Mouse (Mus musculus): ENCODE data around the gene Soga1. TPM values are rescaled to one million over a fixed set of nuclear protein-coding genes. Genes with fewer than 3 reads are reported as not detected.

The Soga1 gene
- polyA plus RNA-seq, 1 experiment from 2014 or later = 5.3 TPM

DNA sequence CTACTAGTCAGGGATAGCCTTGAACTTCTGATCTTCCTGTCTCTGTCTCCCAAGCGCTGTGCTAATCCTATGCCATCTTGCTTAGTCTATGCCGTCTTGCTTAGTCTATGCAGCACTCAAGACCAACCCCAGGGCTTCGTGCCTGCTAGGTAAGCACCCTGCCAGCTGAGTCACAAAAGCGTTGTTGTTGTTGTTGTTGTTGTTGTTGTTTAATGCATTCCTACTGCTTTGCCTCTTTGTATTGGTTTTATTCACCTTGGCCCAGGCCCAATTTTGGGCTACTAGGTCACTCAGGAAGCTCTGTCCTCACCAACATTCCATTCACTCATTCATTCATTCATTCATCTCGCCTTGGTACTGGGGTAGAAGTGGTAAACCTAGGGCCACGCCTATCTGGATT is 23.3 kb downstream of the Soga1 start:
- no peak overlapping the region for H3K27ac ChIP-seq (ENCODE audit: low read depth, low read length)
- WGBS = 84% methylated on average over 6 of the region's 6 CpGs
- ATAC-seq (replicated peaks; ENCODE audit: low FRiP score) (no peak), DNase-seq (ENCODE audit: low spot score) (no peak)
- H3K36me3 ChIP-seq (ENCODE audit: control insufficient read depth, insufficient read depth, low read length) = peaks cover 15% of the 10 kb centered on the region; the same call in 1 of the 2 replicates
- H3K9ac ChIP-seq (ENCODE audit: low read depth, low read length) = no peak overlapping the region
- no peaks in the 10 kb centered on the region for H3K27me3 ChIP-seq (replicated peaks; ENCODE audit: control insufficient read depth, insufficient read depth, low read length)
- H3K9me3 ChIP-seq (ENCODE audit: control insufficient read depth, low read length) = no peaks in the 10 kb centered on the region
- H3K4me1 ChIP-seq (replicated peaks; ENCODE audit: control insufficient read depth, insufficient read depth, low read length) = peaks cover 11% of the 10 kb centered on the region
- H3K4me3 ChIP-seq (ENCODE audit: low read depth, low read length) = no peak overlapping the region
- H3K4me2 ChIP-seq = no peak overlapping the region

DNA sequence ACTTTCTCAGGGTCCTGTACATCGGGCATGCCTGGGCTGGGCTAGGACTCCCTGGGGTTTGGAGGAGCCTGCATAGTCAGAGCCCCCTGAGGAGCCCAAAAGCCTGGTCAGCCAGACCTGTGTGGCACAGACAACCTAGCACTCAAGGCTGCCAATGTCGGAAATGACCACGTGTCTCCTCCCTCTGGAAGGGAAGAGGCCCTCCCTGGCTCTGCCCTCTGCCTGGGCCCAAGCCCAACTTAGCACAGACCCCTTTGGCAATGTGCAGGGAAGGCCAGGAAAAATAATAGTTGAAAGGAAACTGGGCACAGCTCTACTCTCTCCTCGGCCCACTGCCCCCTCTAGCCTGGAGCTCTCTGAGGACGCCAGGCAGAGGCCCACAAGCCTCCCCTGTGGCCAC is 24.2 kb downstream of the Soga1 start:
- Histone ChIP-seq H3K27me3 (replicated peaks; ENCODE audit: control insufficient read depth, insufficient read depth, low read length) (no peaks in the 10 kb centered on the region), H3K9ac (ENCODE audit: low read depth, low read length) (no peak overlapping the region), H3K4me3 (ENCODE audit: low read depth, low read length) (no peak overlapping the region), H3K9me3 (ENCODE audit: control insufficient read depth, low read length) (no peaks in the 10 kb centered on the region), H3K27ac (ENCODE audit: low read depth, low read length) (peak overlapping the region; percentile 11; the same call in 1 of the 2 replicates), H3K36me3 (ENCODE audit: control insufficient read depth, insufficient read depth, low read length) (peaks cover 12% of the 10 kb centered on the region; the same call in 1 of the 2 replicates), H3K4me2 (no peak overlapping the region), H3K4me1 (replicated peaks; ENCODE audit: control insufficient read depth, insufficient read depth, low read length) (peaks cover 11% of the 10 kb centered on the region)
- 70% methylated on average over 5 of the region's 5 CpGs for WGBS
- no peak for DNase-seq (ENCODE audit: low spot score)
- ATAC-seq (replicated peaks; ENCODE audit: low FRiP score) = no peak

GRCm38 (mm10) chr2:157054297-157054696 is 24.8 kb downstream of the Soga1 start:
- Histone ChIP-seq H3K9me3 (ENCODE audit: control insufficient read depth, low read length) (no peaks in the 10 kb centered on the region), H3K27ac (ENCODE audit: low read depth, low read length) (no peak overlapping the region), H3K4me2 (no peak overlapping the region), H3K4me3 (ENCODE audit: low read depth, low read length) (no peak overlapping the region), H3K9ac (ENCODE audit: low read depth, low read length) (no peak overlapping the region), H3K27me3 (replicated peaks; ENCODE audit: control insufficient read depth, insufficient read depth, low read length) (no peaks in the 10 kb centered on the region), H3K36me3 (ENCODE audit: control insufficient read depth, insufficient read depth, low read length) (peaks cover 8% of the 10 kb centered on the region; the same call in 1 of the 2 replicates), H3K4me1 (replicated peaks; ENCODE audit: control insufficient read depth, insufficient read depth, low read length) (peaks cover 10% of the 10 kb centered on the region)
- 85% methylated on average over 8 of the region's 8 CpGs for WGBS
- no peak for ATAC-seq (replicated peaks; ENCODE audit: low FRiP score)
- no peak for DNase-seq (ENCODE audit: low spot score)

GRCm38 (mm10) chr2:157053787-157054186 is 25.3 kb downstream of the Soga1 start:
- H3K4me1 ChIP-seq (replicated peaks; ENCODE audit: control insufficient read depth, insufficient read depth, low read length) = peaks cover 5% of the 10 kb centered on the region; the same call in 1 of the 2 replicates
- no peak overlapping the region for H3K9ac ChIP-seq (ENCODE audit: low read depth, low read length)
- H3K36me3 ChIP-seq (ENCODE audit: control insufficient read depth, insufficient read depth, low read length) = peaks cover 6% of the 10 kb centered on the region; the same call in 1 of the 2 replicates
- H3K4me2 ChIP-seq = no peak overlapping the region
- H3K4me3 ChIP-seq (ENCODE audit: low read depth, low read length) = no peak overlapping the region
- no peak overlapping the region for H3K27ac ChIP-seq (ENCODE audit: low read depth, low read length)
- no peaks in the 10 kb centered on the region for H3K9me3 ChIP-seq (ENCODE audit: control insufficient read depth, low read length)
- ATAC-seq (replicated peaks; ENCODE audit: low FRiP score) = no peak
- 69% methylated on average over 4 of the region's 4 CpGs for WGBS
- no peaks in the 10 kb centered on the region for H3K27me3 ChIP-seq (replicated peaks; ENCODE audit: control insufficient read depth, insufficient read depth, low read length)
- DNase-seq (ENCODE audit: low spot score) = no peak

DNA sequence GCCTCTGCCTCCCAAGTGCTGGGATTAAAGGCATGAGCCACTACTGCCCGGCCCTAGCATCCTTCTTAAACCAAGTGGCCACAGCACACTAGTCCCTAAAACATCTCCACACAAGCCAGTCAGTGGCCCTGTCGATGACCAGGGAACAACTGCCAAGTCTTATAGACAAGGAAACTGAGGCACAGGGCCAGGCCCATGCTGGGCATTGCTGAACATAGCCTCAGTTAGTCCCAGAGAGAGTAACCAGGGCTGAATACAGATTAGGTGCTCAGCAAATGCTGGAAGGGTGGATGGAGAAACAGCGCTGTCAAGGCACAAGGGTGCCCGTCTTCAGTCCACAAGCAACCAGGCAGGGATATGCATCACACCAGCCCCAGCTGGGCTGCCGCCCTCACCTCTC is 25.9 kb downstream of the Soga1 start:
- Histone ChIP-seq H3K9me3 (ENCODE audit: control insufficient read depth, low read length) (no peaks in the 10 kb centered on the region), H3K27ac (ENCODE audit: low read depth, low read length) (no peak overlapping the region), H3K36me3 (ENCODE audit: control insufficient read depth, insufficient read depth, low read length) (peaks cover 6% of the 10 kb centered on the region; the same call in 1 of the 2 replicates), H3K4me3 (ENCODE audit: low read depth, low read length) (no peak overlapping the region), H3K27me3 (replicated peaks; ENCODE audit: control insufficient read depth, insufficient read depth, low read length) (no peaks in the 10 kb centered on the region), H3K4me1 (replicated peaks; ENCODE audit: control insufficient read depth, insufficient read depth, low read length) (no peaks in the 10 kb centered on the region), H3K9ac (ENCODE audit: low read depth, low read length) (no peak overlapping the region), H3K4me2 (no peak overlapping the region)
- whole genome bisulfite sequencing = 93% methylated on average over 5 of the region's 5 CpGs
- ATAC-seq (replicated peaks; ENCODE audit: low FRiP score) = no peak
- no peak for DNase-seq (ENCODE audit: low spot score)

DNA sequence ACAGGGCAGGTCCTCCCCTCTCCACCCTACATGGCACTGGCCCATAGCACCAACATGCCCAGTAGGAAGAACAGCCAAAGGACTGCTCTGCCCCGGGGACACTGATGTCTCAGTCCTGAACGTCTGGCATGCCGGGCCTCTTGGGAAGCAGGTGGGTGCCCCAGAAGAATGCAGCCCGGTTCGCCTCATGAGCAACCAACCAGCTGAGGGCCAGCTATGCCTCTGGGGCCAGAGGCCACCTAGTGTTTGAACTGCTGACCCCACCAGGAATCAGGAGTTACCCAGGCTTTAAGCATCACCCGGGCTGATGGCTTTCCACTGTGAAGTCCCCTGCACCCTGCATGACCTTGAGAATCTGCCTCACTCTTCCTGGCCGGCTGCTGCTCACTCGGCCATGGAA is 26.6 kb downstream of the Soga1 start:
- H3K4me3 ChIP-seq (ENCODE audit: low read depth, low read length) = no peak overlapping the region
- no peak overlapping the region for H3K27ac ChIP-seq (ENCODE audit: low read depth, low read length)
- no peaks in the 10 kb centered on the region for H3K9me3 ChIP-seq (ENCODE audit: control insufficient read depth, low read length)
- ATAC-seq (replicated peaks; ENCODE audit: low FRiP score) (no peak), DNase-seq (ENCODE audit: low spot score) (no peak)
- no peaks in the 10 kb centered on the region for H3K27me3 ChIP-seq (replicated peaks; ENCODE audit: control insufficient read depth, insufficient read depth, low read length)
- no peak overlapping the region for H3K4me2 ChIP-seq
- no peak overlapping the region for H3K9ac ChIP-seq (ENCODE audit: low read depth, low read length)
- H3K36me3 ChIP-seq (ENCODE audit: control insufficient read depth, insufficient read depth, low read length) = peaks cover 6% of the 10 kb centered on the region; the same call in 1 of the 2 replicates
- no peaks in the 10 kb centered on the region for H3K4me1 ChIP-seq (replicated peaks; ENCODE audit: control insufficient read depth, insufficient read depth, low read length)
- 81% methylated on average over 8 of the region's 8 CpGs for WGBS

- WGBS = 79% methylated on average over 8 of the region's 8 CpGs
- no peak for ATAC-seq (replicated peaks; ENCODE audit: low FRiP score)
- H3K36me3 ChIP-seq (ENCODE audit: control insufficient read depth, insufficient read depth, low read length) = peaks cover 19% of the 10 kb centered on the region
Observed at GRCm38 (mm10) chr2:157049831-157050243, 29.2 kb downstream of the Soga1 start.

DNA sequence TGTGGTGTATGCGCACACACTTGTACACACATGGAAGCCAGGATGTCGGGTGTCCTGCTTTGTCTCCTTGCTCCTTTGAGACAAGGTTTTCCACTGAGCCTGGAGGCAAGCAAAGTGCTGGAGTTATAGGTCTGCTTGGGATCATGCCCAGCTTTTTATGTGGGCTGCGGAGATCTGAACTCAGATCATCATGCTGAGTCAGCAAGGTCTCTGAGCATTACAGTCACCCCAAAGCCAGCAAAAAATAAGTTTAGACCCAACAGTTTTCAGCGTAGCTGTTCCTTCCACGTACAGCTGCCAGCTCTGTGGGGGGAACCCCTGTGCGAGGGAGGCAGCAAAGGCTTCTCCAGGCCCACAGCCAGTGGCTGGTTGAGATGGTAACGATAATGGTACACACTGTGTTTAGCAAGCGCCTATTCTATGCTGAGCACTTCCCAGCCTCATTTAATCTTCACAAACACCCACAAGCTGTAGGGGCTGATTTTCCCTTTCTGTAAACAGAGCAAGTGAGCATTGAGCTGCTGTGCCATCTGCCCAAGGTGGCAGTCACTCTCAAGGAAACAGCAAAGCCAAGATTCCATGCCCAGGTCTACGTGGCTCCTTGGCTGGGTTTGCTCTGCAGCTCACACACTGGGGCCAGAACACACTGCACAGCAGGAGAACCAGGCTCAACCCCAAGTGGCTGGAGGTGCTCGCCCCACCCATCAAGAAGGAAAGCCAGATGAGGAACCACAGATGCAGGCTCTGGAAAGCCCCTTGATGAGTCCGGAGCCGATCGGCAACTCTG is 30.5 kb downstream of the Soga1 start:
- ATAC-seq (replicated peaks; ENCODE audit: low FRiP score) (no peak), DNase-seq (ENCODE audit: low spot score) (no peak)
- no peaks in the 10 kb centered on the region for H3K27me3 ChIP-seq (replicated peaks; ENCODE audit: control insufficient read depth, insufficient read depth, low read length)
- no peak overlapping the region for H3K4me2 ChIP-seq
- H3K4me3 ChIP-seq (ENCODE audit: low read depth, low read length) = no peak overlapping the region
- H3K4me1 ChIP-seq (replicated peaks; ENCODE audit: control insufficient read depth, insufficient read depth, low read length) = no peaks in the 10 kb centered on the region
- H3K36me3 ChIP-seq (ENCODE audit: control insufficient read depth, insufficient read depth, low read length) = peaks cover 25% of the 10 kb centered on the region
- H3K9ac ChIP-seq (ENCODE audit: low read depth, low read length) = no peak overlapping the region
- H3K9me3 ChIP-seq (ENCODE audit: control insufficient read depth, low read length) = no peaks in the 10 kb centered on the region
- H3K27ac ChIP-seq (ENCODE audit: low read depth, low read length) = no peak overlapping the region
- WGBS = 86% methylated on average over 13 of the region's 13 CpGs

More at GRCm38 (mm10) chr2:157049831-157050243, 29.2 kb downstream of the Soga1 start:
- Histone ChIP-seq H3K4me2 (no peak overlapping the region), H3K9ac (ENCODE audit: low read depth, low read length) (no peak overlapping the region), H3K27me3 (replicated peaks; ENCODE audit: control insufficient read depth, insufficient read depth, low read length) (no peaks in the 10 kb centered on the region), H3K9me3 (ENCODE audit: control insufficient read depth, low read length) (no peaks in the 10 kb centered on the region), H3K4me1 (replicated peaks; ENCODE audit: control insufficient read depth, insufficient read depth, low read length) (no peaks in the 10 kb centered on the region), H3K27ac (ENCODE audit: low read depth, low read length) (no peak overlapping the region), H3K4me3 (ENCODE audit: low read depth, low read length) (no peak overlapping the region)
- DNase-seq (ENCODE audit: low spot score) = no peak

DNA sequence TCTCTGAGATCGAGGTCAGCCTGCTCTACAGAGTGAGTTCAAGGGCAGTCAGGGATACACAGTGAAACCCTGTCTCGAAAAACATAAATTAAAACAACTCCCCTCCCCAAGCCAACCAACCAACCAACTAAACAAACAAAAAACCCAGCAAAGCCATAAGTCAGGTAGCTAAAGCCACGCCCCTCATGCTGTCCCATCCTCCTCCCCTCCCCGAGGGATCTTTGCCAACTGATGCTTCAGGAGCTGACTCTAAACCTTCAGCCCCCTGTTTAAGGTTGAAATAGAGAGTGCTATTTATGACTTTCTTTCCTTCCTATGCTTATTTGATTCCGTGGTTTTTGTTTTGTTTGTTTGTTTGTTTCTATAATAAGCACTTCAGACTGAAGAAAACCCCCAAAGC is 32.1 kb downstream of the Soga1 start:
- H3K4me3 ChIP-seq (ENCODE audit: low read depth, low read length) = no peak overlapping the region
- H3K36me3 ChIP-seq (ENCODE audit: control insufficient read depth, insufficient read depth, low read length) = peaks cover 19% of the 10 kb centered on the region
- no peak overlapping the region for H3K27ac ChIP-seq (ENCODE audit: low read depth, low read length)
- ATAC-seq (replicated peaks; ENCODE audit: low FRiP score) (no peak), DNase-seq (ENCODE audit: low spot score) (no peak)
- H3K9ac ChIP-seq (ENCODE audit: low read depth, low read length) = no peak overlapping the region
- H3K4me2 ChIP-seq = no peak overlapping the region
- WGBS = 80% methylated on average over 5 of the region's 5 CpGs
- no peaks in the 10 kb centered on the region for H3K27me3 ChIP-seq (replicated peaks; ENCODE audit: control insufficient read depth, insufficient read depth, low read length)
- H3K4me1 ChIP-seq (replicated peaks; ENCODE audit: control insufficient read depth, insufficient read depth, low read length) = no peaks in the 10 kb centered on the region
- H3K9me3 ChIP-seq (ENCODE audit: control insufficient read depth, low read length) = no peaks in the 10 kb centered on the region

All from liver, embryonic 11.5 days (tissue).